Mouse (Mus musculus) lung, postnatal 0 days (tissue): Measurements from ENCODE around the gene Mrpl27.

Source experiments
- CTCF ChIP-seq: IDR thresholded peaks from 2 replicates; pipeline ENCODE4 v1.5.1; 2016; ENCODE audit warnings: antibody characterized with exemption, mild to moderate bottlenecking
- EP300 ChIP-seq: IDR thresholded peaks from 2 replicates; pipeline ENCODE4 v1.6.1; 2016; ENCODE audit warnings: antibody characterized with exemption, mild to moderate bottlenecking, control low read depth

- TF ChIP-seq CTCF (no peak), EP300 (no peak)
These were observed 19.1 kb upstream of the Mrpl27 start for GRCm38 (mm10) chr11:94634431-94634830.
